Mouse (Mus musculus) spleen, adult 2 months (tissue): ENCODE measurements at regions not wholly inside any gene's neighbourhood (a gene's known extent, or its start where the extent isn't known, plus 50 kb on each side); places are given as distances from the start of the nearest gene placed in this dataset.

ENCODE experiments used
- DNase-seq, 2 experiments: peaks; one replicate each; pipeline versions ENCODE4 v3.0.0 to v3.0.0-alpha.2; 2012 to 2021; ENCODE audit warnings: low spot score in 2 of 2, low read depth in 1 of 2
- H3K27ac ChIP-seq: fragments of 200-500 bp; 2 replicates; pipeline ENCODE4 v1.5.1; 2012; ENCODE audit warnings: low read length, inconsistent platforms; ENCODE audit not compliant: insufficient read depth
- H3K27me3 ChIP-seq: fragments of 200-500 bp; 2 replicates; pipeline ENCODE4 v1.6.1; 2012; ENCODE audit warnings: mild to moderate bottlenecking, moderate library complexity, low read length, inconsistent platforms; ENCODE audit not compliant: control insufficient read depth, insufficient read depth
- H3K36me3 ChIP-seq: fragments of 200-500 bp; 2 replicates; pipeline ENCODE4 v1.6.1; 2012; ENCODE audit warnings: mild to moderate bottlenecking, low read length, inconsistent platforms; ENCODE audit not compliant: control insufficient read depth, insufficient read depth
- H3K4me1 ChIP-seq: fragments of 200-500 bp; 2 replicates; pipeline ENCODE4 v1.6.1; 2011; ENCODE audit warnings: inconsistent platforms; ENCODE audit not compliant: control insufficient read depth, insufficient read depth, insufficient read length
- H3K4me3 ChIP-seq: fragments of 200-500 bp; 2 replicates; pipeline ENCODE4 v1.5.1; 2011; ENCODE audit warnings: mild to moderate bottlenecking, inconsistent platforms; ENCODE audit not compliant: insufficient read depth, insufficient read length; ENCODE audit errors: extremely low read depth
- CTCF ChIP-seq: fragments of 200-500 bp; IDR thresholded peaks from 2 replicates; pipeline ENCODE4 v1.5.1; 2011; ENCODE audit warnings: mild to moderate bottlenecking, inconsistent platforms; ENCODE audit not compliant: insufficient read depth, insufficient read length, insufficient replicate concordance; ENCODE audit errors: extremely low read depth
- POLR2A ChIP-seq: fragments of 200-500 bp; IDR thresholded peaks from 2 replicates; pipeline ENCODE4 v1.6.1; 2011; ENCODE audit warnings: low read depth, low read length, inconsistent platforms
- WGBS: fragments of 180-500 bp; shearing (Covaris S2); methylation state at CpG from one replicate; pipeline ENCODE4 v1.1.7; 2018; 5-methylcytosine and 5-hydroxymethylcytosine counted together

DNA sequence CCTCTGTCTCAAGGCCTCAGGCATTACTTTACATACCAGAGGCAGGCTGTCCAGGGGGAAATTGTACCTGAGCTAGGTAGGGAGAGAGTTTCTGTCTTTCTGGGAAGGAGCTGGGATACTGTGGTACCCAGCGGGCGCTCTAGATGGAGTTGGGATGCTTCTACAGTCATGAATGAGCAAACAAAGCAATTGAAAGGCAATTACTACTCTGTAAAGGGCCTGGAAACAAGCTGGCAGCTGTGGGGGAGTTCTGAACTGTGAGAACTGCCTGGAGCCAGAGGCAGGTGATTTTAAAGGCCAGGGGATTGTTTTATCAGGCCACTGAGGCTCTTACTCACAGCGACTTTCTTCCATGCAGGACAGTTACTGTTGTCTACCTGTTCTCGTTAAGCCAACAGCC is 313.3 kb upstream of the Gm12728 start:
- Histone ChIP-seq H3K4me1 (no peaks in the 10 kb centered on the region), H3K27me3 (no peaks in the 10 kb centered on the region), H3K27ac (no peak overlapping the region), H3K36me3 (no peaks in the 10 kb centered on the region), H3K4me3 (no peak overlapping the region)
- WGBS: 93% methylated on average over 4 of the region's 4 CpGs
- no peak for TF ChIP-seq POLR2A
- DNase-seq: no peak

DNA sequence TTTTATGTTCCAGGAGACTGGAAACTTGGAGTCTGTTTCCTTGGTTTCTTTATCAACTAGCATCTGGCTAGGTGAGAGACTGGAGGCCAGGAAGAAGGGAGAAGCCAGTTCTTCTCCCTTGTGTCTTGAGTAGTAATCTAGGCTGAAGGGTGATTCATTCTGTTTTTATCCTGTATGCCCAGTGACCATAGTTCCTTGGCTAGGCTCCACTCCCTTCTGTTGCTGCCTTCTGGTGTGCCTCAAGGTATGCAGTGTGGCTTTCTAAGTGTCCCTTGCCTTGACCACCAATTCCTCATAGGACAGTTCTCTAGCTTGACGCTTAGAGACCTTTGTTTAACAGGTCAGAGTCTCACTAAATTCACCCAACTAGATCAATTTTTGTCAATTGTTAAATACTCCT is 303.3 kb upstream of the Gm12728 start:
- no peak overlapping the region for H3K4me3 ChIP-seq
- TF ChIP-seq POLR2A (no peak), CTCF (no peak)
- no peaks in the 10 kb centered on the region for H3K36me3 ChIP-seq
- WGBS: 90% methylated on average over 1 of the region's 1 CpGs
- H3K4me1 ChIP-seq: no peaks in the 10 kb centered on the region
- no peaks in the 10 kb centered on the region for H3K27me3 ChIP-seq
- no peak for DNase-seq
- no peak overlapping the region for H3K27ac ChIP-seq

DNA sequence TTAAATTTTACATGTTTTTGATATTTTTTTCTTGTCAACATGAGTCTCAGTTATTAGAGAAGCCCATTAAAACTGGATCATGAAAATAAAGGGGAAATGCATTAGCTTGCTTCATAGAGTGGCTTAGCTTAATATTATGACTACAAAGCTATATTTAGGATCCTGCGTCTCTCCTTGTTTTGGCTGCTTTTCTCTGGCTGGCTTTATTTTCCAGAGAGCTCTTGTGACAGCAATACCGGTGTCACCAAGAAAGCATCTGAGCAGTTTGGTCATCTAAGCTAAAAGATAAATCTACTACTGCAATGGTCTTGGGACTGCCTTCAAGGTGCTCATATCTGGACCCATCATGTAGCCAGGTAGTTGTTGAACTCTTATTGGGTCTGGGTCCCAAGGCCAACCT is 293.5 kb upstream of the Gm12728 start:
- Histone ChIP-seq H3K4me1 (no peaks in the 10 kb centered on the region), H3K4me3 (no peak overlapping the region), H3K27me3 (no peaks in the 10 kb centered on the region), H3K27ac (no peak overlapping the region), H3K36me3 (no peaks in the 10 kb centered on the region)
- 91% methylated on average over 2 of the region's 2 CpGs for WGBS
- TF ChIP-seq POLR2A (no peak), CTCF (no peak)
- DNase-seq: no peak

DNA sequence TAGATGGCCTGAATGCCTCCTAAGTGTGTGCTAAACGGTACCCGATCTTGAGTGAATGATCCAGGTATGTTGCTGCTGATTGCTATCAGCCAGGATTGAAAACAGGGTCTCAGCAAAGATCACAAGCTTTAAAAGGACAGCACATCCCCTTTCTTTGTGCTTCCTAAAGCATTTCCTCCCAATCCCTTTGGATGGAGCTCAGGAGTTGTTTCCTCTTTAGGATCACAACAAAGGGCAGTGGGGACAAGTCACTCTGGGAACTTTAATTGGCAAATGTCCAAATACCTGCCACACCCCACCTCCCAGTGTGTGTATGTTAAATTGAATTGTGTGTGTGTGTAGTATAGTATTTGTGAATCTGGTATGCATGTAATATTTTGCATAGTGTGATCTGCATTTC is 283.5 kb upstream of the Gm12728 start:
- WGBS: 77% methylated on average over 2 of the region's 2 CpGs
- TF ChIP-seq CTCF (no peak), POLR2A (no peak)
- no peaks in the 10 kb centered on the region for H3K36me3 ChIP-seq
- no peak overlapping the region for H3K27ac ChIP-seq
- H3K27me3 ChIP-seq: no peaks in the 10 kb centered on the region
- no peak overlapping the region for H3K4me3 ChIP-seq
- no peaks in the 10 kb centered on the region for H3K4me1 ChIP-seq
- no peak for DNase-seq

DNA sequence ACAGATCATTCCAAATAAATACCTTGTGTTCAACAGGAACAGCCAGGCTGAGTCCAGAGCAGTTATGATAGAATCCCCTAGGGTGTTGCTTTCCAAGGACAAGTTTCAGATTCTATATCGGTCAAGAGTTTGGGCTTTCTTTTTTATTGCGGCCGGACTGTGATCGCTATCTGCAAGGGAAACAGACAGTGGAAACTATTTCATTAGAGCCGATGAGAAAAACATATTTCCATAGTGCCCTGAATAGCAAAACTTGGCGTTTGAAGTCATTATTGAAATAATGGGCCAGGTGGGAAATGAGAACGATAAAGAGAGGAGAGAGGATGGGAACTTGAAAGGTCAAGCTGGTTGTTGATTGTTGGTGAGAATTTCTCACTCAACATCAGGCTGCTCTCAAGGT is 282.4 kb upstream of the Gm12728 start:
- H3K27me3 ChIP-seq: no peaks in the 10 kb centered on the region
- TF ChIP-seq POLR2A: no peak
- TF ChIP-seq CTCF: no peak
- H3K36me3 ChIP-seq: no peaks in the 10 kb centered on the region
- H3K4me3 ChIP-seq: no peak overlapping the region
- WGBS: 85% methylated on average over 7 of the region's 7 CpGs
- no peak overlapping the region for H3K27ac ChIP-seq
- DNase-seq: no peak
- H3K4me1 ChIP-seq: no peaks in the 10 kb centered on the region

DNA sequence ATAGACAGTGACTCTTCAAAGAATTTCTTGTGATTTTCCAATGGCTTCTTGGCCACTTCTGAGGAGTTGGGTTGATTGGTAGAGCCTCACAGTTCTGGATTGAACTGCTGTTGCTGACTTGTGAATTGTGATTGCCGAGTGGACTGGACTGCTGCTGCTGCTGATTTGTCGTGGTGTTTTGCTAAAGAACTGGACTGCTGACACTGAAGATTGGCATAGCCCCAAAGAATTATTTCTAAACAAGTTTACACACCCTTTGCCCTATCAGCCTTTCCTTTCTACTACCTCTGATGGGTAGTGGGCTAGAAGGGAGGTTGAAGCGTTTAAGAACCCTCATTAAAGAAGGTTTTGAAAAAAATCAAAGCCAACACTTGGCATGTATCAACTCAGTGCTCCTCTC is 280.6 kb upstream of the Gm12728 start:
- Histone ChIP-seq H3K4me1 (no peaks in the 10 kb centered on the region), H3K27ac (no peak overlapping the region), H3K27me3 (no peaks in the 10 kb centered on the region), H3K4me3 (no peak overlapping the region), H3K36me3 (no peaks in the 10 kb centered on the region)
- 85% methylated on average over 3 of the region's 3 CpGs for WGBS
- no peak for DNase-seq
- TF ChIP-seq CTCF (no peak), POLR2A (no peak)

DNA sequence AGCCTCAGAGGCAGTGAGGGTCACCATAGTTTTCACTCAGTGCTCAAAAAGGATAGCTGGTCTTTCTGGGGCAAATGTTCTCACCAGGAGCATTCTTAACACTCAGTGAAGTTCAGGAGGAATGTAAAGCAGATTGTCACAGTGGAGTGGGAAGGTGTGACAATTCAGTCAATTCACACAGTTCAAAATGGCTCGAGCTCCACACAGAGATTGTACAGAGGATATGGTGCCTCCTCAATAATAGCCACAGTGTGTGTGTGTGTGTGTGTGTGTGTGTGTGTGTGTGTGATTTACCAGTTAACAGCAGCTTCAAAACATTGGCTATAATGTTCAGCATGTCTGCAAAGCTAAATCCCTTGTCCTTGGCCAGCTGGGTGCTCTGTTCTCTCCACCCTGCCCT is 279.3 kb upstream of the Gm12728 start:
- Histone ChIP-seq H3K36me3 (no peaks in the 10 kb centered on the region), H3K4me3 (no peak overlapping the region), H3K27ac (no peak overlapping the region), H3K4me1 (no peaks in the 10 kb centered on the region), H3K27me3 (no peaks in the 10 kb centered on the region)
- no peak for DNase-seq
- 70% methylated on average over 1 of the region's 1 CpGs for WGBS
- TF ChIP-seq CTCF (no peak), POLR2A (no peak)
